Mouse (Mus musculus) brain, embryonic 14.5 days (tissue): ENCODE results near the gene Zbtb37. TPM values are rescaled to one million over a fixed set of nuclear protein-coding genes. Genes with fewer than 3 reads are reported as not detected.

ENCODE experiments used
- DNase-seq: peaks from one replicate; pipeline ENCODE4 v3.0.0-alpha.2; 2011; ENCODE audit warnings: low read depth
- CTCF ChIP-seq: fragments of 200-500 bp; IDR thresholded peaks from 2 replicates; pipeline ENCODE4 v1.5.1; 2012; ENCODE audit warnings: inconsistent platforms, mild to moderate bottlenecking, moderate library complexity, borderline replicate concordance; ENCODE audit not compliant: insufficient read depth, insufficient read length; ENCODE audit errors: extremely low read depth
- POLR2A ChIP-seq: fragments of 200-500 bp; IDR thresholded peaks from 2 replicates; pipeline ENCODE4 v1.6.1; 2012; ENCODE audit warnings: mild to moderate bottlenecking, inconsistent platforms, borderline replicate concordance; ENCODE audit not compliant: poor library complexity, insufficient read depth, insufficient read length, severe bottlenecking; ENCODE audit errors: extremely low read depth
- polyA plus RNA-seq: library from polyadenylated mRNA; depleted of rRNA; stranded (reverse); fragments of >200 nt; gene quantifications from 2 replicates; pipeline ENCODE4 v1.2.3, GENCODE M21; 2012; rRNA removed

The Zbtb37 gene
- polyA plus RNA-seq = 7.8 and 9.9 TPM in 2 replicates

DNA sequence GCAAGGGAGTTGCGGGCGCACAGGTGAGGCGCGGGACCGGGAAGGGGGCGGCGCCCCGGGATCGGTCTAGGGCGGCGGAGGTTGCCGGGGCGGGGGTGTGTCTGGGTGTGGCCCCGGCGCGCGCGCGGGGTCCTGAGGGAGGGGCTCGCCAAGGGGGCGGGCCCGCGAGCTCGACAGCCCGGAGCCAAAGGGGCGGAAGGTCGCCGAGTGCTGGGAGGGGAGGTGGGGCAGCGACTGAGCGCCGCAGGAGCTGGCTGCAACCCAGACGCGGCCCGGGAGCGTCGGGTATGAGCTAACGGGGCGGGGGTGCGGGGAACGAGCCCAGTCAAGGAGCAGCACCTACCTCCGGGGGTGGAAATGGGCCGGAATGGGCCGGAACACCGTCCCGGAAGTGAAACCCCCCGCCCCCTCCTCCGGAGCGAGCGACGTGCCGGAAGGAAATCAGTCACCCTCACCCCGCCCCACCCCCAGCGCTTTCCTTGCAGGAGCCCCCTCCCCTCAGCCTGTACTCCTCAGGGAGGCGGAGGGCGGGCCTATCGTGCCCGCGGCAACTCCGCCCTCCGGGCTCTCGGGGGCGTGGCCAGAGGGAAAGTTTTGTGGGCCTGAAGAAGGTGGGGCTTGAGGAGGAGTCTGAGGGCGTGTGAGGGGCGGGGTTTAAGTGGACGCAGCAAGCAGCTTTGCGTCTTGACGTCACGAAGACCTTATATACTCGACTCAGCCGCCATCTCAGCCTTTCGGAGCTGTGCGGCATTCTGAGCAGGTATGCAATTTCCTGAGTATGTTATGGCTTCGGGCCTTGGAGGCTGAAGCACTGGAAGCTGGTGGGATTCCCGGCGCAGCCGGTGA lies at the start of gene Zbtb37:
TSS of gene Zbtb37 (minus strand) at position 415 of the 846 bp plus-strand sequence.
- DNase-seq = peak; percentile 100
- TF ChIP-seq POLR2A (peak; percentile 96), CTCF (no peak)

DNA sequence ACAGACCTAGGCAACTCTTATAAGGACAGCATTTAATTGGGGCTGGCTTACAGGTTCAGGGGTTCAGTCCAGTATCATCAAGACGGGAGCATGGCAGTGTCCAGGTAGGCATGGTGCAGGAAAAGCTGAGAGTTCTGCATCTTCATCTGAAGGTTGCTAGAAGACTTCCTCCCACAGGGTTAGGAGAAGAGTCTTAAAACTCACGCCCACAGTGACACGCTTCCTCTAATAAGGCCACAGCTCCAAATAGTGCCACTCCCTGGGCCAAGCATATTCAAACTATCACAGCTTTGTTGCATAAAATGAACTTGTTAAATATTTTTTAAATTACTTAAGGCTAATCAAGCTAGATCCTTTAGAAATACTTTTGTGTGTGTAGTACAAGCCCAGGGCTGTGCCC lies 42.6 kb upstream of the Zbtb37 start:
- DNase-seq = no peak
- no peak for TF ChIP-seq POLR2A
- TF ChIP-seq CTCF = no peak

DNA sequence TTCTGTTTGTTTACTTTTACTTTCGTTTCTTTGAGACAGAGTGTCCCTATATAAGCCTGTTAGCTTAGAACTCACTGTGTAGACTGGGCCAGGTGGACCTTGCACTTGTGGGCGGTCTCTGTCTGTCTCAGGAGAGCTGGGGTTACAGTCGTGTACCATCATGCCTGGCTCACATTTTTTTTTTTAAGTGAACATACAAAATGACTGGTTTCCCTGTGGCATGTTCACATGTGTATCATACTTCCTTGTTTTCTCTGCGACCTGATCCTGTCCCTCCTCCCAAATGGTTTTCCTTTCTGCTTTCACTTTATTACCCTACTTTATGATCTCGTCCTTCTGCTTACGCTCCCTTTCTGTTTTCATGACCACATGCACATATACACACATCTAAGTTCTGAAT lies 41.6 kb upstream of the Zbtb37 start:
- DNase-seq = no peak
- no peak for TF ChIP-seq CTCF

DNA sequence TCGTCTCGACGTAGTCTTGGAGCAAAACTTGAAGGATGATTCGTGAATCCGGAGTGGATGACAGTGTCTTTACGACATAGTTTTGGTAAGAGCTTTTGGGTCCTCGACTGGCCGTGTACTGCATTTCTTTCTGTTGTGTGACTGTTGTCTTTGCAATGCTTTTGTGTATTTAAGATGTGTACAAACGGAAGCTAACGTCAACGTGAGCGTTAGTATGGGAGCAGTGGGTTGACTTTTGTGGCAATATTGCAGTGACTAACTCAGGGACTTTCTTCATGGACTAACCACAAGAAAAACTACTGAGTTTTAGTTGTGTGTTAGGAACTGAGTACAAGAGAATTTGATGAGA lies 36.6 kb upstream of the Zbtb37 start:
- no peak for TF ChIP-seq POLR2A
- TF ChIP-seq CTCF = no peak
- no peak for DNase-seq

DNA sequence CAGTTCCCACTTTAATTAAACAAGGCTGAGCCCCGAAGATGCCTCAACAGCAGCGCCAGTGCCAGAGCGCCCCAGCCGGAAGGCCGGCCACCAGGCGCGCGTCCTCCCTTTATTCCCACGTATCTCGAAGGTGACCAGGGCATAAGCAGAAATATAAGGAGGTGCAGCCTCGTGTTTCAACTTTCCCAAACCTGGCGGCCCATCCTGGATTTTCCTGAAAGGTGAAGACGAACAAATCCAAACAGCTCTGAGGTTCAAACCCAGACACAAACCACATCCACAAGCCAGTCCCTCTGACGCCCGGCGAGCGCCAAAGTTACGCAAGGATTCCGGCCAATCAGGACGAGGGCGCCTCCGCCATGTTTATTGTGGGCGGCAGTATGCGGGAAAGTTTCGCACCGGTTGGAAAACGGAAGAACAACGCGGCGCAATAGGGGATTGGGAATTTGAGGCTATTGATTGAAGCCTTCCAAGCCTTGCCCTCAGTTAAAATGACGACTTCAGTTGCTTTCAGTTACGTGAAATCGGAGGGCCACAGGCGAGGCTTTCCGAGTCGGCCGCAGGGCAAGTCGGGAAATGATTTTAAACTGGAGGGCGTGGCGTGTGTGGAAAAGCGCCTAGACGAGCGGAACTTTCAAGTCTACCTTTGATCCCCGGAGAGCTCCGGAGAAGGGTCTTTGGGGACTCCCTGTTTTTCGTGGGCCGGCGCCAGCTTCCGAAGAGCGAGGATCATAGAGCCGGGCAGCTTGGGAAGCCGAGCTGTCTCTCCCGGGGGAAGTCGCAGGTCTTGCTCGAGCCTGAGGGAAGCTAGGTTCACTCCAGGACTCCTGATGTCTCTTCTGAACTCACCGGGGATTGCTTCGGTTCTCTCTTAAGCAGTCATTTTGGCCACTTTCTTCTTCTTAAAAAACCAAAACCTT lies 36.0 kb upstream of the Zbtb37 start, which contains the start of the genes Dars2 and Cenpl:
TSS of gene Dars2 (minus strand) at position 307 of the 920 bp plus-strand sequence.
TSS of gene Cenpl (plus strand) at position 362 of the 920 bp plus-strand sequence.
- TF ChIP-seq POLR2A = peak; percentile 46; the same call in 1 of the 2 replicates
- TF ChIP-seq CTCF = peak; percentile 5; the same call in 1 of the 2 replicates
- peak; percentile 100 for DNase-seq

DNA sequence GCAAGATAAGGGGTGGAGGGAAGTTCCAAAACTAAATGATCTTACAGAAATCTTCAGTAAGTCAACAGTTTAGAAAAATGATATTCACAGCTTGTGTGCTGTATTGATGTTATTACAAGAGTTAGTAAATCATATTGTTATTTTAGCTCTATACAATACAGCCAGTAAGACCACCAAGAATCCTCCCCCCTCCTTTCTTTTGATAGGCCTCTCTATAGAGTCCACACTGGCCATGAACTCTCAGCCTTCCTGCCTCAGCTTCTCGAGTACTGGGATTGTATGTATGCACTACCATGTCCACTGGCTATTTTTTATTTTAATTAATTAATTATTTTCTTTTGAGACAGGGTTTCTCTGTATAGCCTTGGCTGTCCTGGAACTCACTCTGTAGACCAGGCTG lies 28.7 kb upstream of the Zbtb37 start:
- TF ChIP-seq POLR2A (no peak), CTCF (no peak)
- DNase-seq = no peak

DNA sequence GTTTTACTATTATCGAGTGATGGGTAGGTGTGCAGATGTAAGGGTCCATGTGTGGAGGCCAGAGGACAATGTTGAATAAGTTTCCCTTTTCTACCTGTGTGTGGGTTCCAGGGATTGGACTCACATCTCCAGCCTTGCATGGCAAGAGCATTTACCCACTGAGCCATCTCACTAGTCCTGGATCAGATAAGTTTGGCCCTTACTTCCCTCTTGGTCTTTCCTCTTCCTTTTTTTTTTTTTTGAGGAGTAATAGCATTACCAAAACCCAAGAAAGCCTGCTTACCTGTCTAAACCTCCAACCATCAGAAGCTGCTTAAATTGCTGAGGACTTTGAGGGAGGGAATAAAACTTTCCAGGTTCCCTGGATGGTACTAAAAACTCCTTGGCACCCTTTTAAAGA lies 22.5 kb upstream of the Zbtb37 start:
- no peak for TF ChIP-seq CTCF
- TF ChIP-seq POLR2A = no peak
- DNase-seq = no peak

DNA sequence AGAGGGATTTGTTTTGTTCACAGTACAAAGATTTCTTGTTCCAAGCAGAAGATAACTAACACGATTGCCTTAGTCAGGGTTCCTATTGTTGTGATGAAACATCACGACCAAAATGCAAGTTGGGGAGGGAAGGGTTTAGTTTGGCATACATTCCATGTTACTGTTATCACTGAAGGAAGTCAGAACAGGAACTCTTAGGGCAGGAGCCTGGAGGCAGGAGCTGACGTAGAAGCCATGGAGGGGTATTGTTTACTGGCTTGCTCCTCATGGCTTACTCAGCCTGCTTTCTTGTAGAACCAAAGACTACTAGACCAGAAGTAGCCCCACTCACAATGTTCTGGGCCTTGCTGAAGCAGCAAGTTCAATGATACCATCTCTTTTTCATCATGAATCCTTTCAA lies 12.3 kb upstream of the Zbtb37 start:
- DNase-seq = no peak
- TF ChIP-seq CTCF = no peak
- TF ChIP-seq POLR2A = no peak

DNA sequence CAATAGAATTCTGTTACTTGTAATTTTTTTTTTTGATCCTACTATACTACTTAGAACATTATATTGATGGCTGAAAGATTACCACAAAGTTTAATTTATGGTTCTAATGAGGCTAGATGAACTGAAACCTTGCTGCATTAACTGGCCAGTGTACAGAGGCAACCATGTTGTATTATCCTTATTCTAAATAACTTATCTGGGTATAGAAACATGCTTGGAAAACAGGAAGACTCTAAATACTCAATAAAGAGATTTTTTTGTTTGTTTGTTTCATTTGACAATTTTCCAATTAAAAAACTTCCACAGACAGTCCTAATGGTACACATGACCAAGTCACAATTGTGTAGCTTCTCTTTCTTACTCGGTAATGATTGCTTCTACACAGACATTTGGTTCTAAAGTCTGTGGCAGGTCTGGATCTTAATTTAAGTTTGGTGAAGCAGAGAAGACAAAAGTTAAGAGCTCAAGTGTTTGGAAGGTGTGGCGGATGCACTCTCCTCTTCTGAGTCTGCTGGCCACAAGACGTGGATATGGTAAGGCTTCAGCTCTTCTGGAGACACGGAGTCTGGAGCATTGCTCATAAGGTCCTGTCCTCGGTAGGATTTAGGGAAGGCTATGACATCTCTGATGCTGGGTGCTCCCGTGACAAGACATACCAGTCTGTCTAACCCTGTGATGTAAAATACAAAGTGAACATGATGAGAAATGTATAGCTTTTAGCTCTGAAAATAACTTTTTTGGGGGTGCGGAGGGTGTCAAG lies 6.8 kb upstream of the Zbtb37 start:
- no peak for DNase-seq

DNA sequence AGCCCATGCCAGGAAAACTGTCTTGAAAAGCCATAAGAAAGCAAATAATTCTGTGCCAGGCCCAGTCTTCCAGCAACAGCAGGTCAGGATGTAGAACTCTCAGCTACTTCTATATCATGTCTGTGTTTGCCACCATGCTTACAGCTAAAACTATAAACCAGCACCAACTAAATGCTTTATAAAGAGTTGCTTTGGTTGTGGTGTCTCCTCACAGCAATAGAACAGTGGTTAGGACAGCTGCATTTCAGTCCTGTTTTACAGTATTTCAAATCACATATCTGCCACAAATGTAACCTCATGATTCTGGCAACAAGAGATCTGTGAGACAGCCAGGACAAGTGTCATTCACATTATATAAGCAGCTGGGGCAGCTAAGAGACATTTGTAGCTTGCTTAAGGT lies 6.2 kb upstream of the Zbtb37 start:
- TF ChIP-seq POLR2A = no peak
- TF ChIP-seq CTCF = no peak
- DNase-seq = no peak

More for the DNA sequence above, 6.8 kb upstream of the Zbtb37 start:
- no peak for TF ChIP-seq CTCF
- TF ChIP-seq POLR2A = no peak

DNA sequence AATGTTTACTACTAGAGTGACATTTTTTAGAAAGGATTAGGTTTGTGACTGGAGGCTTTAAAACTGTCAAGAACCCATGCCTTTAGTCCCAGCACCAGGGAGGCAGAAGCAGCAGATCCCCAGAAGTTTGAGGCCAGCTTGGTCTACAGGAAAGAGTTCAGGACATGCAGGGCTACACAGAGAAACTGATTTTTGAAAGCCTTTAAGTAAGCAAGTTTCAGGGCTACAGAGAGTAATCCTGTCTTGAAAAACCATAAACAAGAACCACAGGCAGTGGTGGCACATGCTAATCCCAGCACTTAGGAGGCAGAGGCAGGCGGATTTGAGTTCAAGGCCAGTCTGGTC lies 5.7 kb upstream of the Zbtb37 start:
- DNase-seq = no peak
- TF ChIP-seq POLR2A (no peak), CTCF (no peak)

DNA sequence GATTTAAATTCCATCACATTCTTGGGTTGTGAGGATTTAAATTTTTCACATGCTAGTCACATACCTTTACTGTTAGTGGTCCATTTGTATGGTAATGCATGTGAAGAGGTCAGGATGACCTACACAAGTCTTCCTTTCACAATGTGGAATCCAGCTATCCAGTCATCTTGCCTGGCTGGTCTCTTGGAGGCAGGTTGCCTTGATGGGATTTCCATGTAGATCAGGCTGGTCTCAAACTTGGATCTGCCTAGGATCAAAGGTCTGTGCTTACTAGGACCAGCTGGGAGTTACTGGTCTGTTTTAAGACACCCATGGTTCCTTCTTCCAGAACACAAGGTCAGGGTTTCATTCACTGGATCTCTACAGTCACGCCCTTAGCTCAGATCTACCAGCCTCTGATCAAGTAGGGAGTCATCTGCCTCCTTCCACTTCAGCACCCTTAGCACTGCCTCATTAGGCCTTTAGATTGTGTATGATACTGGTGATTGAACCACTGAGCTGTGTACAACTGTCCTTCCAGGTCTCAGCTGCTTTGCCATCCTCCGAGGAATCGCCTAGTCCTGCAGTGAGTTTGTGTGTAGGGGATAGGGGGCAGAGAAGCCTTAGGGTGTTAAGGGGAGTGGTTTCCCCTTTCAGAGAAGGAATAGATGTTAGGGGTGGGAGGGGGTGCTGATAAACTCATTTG lies 5.2 kb upstream of the Zbtb37 start:
- DNase-seq = peak; percentile 51
- TF ChIP-seq POLR2A = no peak
- TF ChIP-seq CTCF = no peak
